Mouse (Mus musculus) CH12.LX (cell line): Measurements from ENCODE around the gene T.

ENCODE experiments used
- ELF1 ChIP-seq: IDR thresholded peaks from 2 replicates; pipeline ENCODE4 v1.6.1; 2014; ENCODE audit warnings: low read depth, mild to moderate bottlenecking, inconsistent platforms, low read length, improper control_type of control experiment
- EP300 ChIP-seq: IDR thresholded peaks from 2 replicates; pipeline ENCODE4 v1.6.1; 2011; ENCODE audit warnings: low read length, improper control_type of control experiment
- JUND ChIP-seq: conservative IDR thresholded peaks from 2 replicates; pipeline ENCODE4 v1.6.1; 2011; ENCODE audit warnings: low read depth, low read length, improper control_type of control experiment
- MXI1 ChIP-seq: IDR thresholded peaks from 2 replicates; pipeline ENCODE4 v1.6.1; 2011; ENCODE audit warnings: mild to moderate bottlenecking, low read depth, low read length, improper control_type of control experiment
- MYC ChIP-seq: IDR thresholded peaks from 2 replicates; pipeline ENCODE4 v1.6.1; 2011; ENCODE audit warnings: low read depth, mild to moderate bottlenecking, improper control_type of control experiment, low read length
- POLR2A ChIP-seq: IDR thresholded peaks from 2 replicates; pipeline ENCODE4 v1.6.1; 2011; ENCODE audit warnings: low read depth, mild to moderate bottlenecking, improper control_type of control experiment, low read length
- ZC3H11A ChIP-seq: IDR thresholded peaks from 2 replicates; pipeline ENCODE4 v1.6.1; 2012; ENCODE audit warnings: low read depth, mild to moderate bottlenecking, inconsistent platforms, low read length, improper control_type of control experiment

- TF ChIP-seq MYC (no peak), ELF1 (no peak), JUND (no peak), EP300 (no peak), MXI1 (no peak), POLR2A (no peak), ZC3H11A (no peak)
These were observed 45.8 kb upstream of the T start for GRCm38 (mm10) chr17:8388463-8388862.
